Mouse (Mus musculus) liver, adult 2 months (tissue): ENCODE measurements around the gene Pjvk.

Experiments
- CTCF ChIP-seq: fragments of 200-500 bp; IDR thresholded peaks from 2 replicates; pipeline ENCODE4 v1.5.1; 2011; ENCODE audit warnings: low read depth, low read length, control low read depth
- POLR2A ChIP-seq: fragments of 200-500 bp; IDR thresholded peaks from 2 replicates; pipeline ENCODE4 v1.6.1; 2011; ENCODE audit warnings: low read length, control low read depth; ENCODE audit not compliant: insufficient read depth; ENCODE audit errors: extremely low read depth

DNA sequence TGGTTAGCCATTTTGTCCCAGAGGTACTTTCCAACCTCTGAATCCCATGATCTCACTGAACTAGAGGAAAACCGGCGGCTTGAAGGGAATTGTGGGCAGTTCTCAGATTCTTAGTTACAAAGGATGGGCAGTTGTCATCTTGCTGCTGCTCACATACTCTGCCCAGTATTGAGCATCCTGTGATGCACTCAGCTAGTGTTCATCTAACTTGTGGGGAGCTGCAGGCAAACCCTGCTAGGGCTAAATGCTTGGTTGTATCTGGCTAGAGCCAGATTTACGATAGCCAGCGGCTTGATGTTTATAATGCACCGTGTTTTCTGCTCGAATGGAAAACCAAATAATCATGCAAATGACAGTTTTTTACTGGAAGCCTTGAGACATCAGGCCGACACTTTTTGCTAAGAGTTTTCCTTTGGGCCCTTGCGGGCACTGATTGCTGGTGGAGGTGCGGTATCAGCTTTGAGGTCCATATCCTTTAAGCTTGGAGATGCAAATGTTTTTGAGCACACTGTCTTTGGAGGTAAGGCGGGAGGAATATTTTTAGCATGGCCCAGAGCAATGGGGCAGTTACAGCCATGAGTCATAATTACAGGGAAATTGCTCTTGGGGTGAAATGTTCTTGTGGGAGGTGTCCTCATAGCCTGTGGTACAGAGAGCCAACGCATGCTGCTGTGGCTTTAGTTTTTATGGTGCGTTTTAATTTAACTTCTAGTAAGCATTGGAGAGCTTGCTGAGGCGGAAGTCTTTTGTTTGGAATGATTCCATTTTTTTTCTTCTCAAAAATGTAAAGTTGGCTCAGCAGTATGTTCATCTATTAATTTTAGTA lies 28.3 kb downstream of the Pjvk start:
- TF ChIP-seq POLR2A, result no peak
- no peak for TF ChIP-seq CTCF
